ENCODE assay signal across 21 mouse cellular contexts in genomic region chr14:40952301-40952700, GRCm38 (mm10). TPM values are rescaled to one million over a fixed set of nuclear protein-coding genes. Genes with fewer than 3 reads are reported as not detected.
A peak's percentile ranks its signal among the peaks of the same experiment; 100 is the strongest.
DNase-seq lines count a peak whose midpoint lies in the region; ATAC-seq and TF ChIP-seq lines count a peak whose summit lies in the region.
"Had no signal": no experiment of that assay in that cellular context is flagged by ENCODE, and none has a peak within 500 bp of the region (broad histone marks: within the 10 kb centered on the region; RNA-seq: fewer than 3 reads in every experiment).

No protein-coding gene starts in this region.

- no peak for DNase-seq in left cerebral cortex, adult 2 months (ENCODE audit: extremely low spot score in 1 of 2, low spot score in 2 of 2)
- no peak for DNase-seq in left cerebral cortex, adult 8-10 months (ENCODE audit: low spot score in 2 of 2)
- no peak for DNase-seq in forebrain, embryonic 14.5 days (ENCODE audit: low spot score)
- peak; percentile 45 for DNase-seq in splenic B cell, adult 2 months (ENCODE audit: low read depth, low spot score)
- no peak for DNase-seq in frontal cortex, postnatal 10 days (ENCODE audit: low spot score in 2 of 2)
- DNase-seq in midbrain, embryonic 10.5 days (ENCODE audit: low spot score) = no peak
- DNase-seq: adrenal gland, postnatal 36 days; heart, postnatal 4 days; kidney, adult 18-20 months; kidney, postnatal 4 days; liver; lung, postnatal 4 days; thymus, adult 18-20 months; thymus, postnatal 36 days had no signal

- 87% methylated on average over 3 of the region's 3 CpGs for WGBS in forebrain, embryonic 14.5 days
- 86% methylated on average over 3 of the region's 3 CpGs for WGBS in midbrain, embryonic 10.5 days

- H3K4me2 ChIP-seq in forebrain, embryonic 14.5 days (ENCODE audit: low read length) = no peak overlapping the region
- H3K4me2 ChIP-seq: midbrain, embryonic 15.5 days had no signal

- H3K4me1 ChIP-seq in E14TG2a.4 (replicated peaks; ENCODE audit: low read depth, low read length) = peaks cover 98% of the 10 kb centered on the region
- peaks cover 56% of the 10 kb centered on the region for H3K4me1 ChIP-seq in forebrain, embryonic 14.5 days (ENCODE audit: control insufficient read depth, insufficient read depth, low read length)
- H3K4me1 ChIP-seq in midbrain, embryonic 10.5 days = peaks cover 91% of the 10 kb centered on the region

- no peaks in the 10 kb centered on the region for H3K27me3 ChIP-seq in E14TG2a.4 (ENCODE audit: insufficient read depth, low read length)
- no peaks in the 10 kb centered on the region for H3K27me3 ChIP-seq in forebrain, embryonic 14.5 days (replicated peaks; ENCODE audit: control insufficient read depth, insufficient read depth, low read length)
- H3K27me3 ChIP-seq in splenic B cell, adult 2 months (ENCODE audit: control insufficient read depth, insufficient read depth, low read length, poor library complexity, severe bottlenecking) = no peaks in the 10 kb centered on the region
- H3K27me3 ChIP-seq in midbrain, embryonic 10.5 days (ENCODE audit: low read depth, poor library complexity, severe bottlenecking) = no peaks in the 10 kb centered on the region
- H3K27me3 ChIP-seq: midbrain, embryonic 15.5 days; Patski had no signal

- peak overlapping the region; percentile 51 for H3K27ac ChIP-seq in left cerebral cortex, adult 2 months
- peak overlapping the region; percentile 35; the same call in 1 of the 2 replicates for H3K27ac ChIP-seq in forebrain, embryonic 14.5 days (ENCODE audit: low read depth, low read length)
- H3K27ac ChIP-seq in midbrain, embryonic 10.5 days (replicated peaks) = no peak overlapping the region; the same call in 1 of the 2 replicates
- H3K27ac ChIP-seq: heart, embryonic 10.5 days; midbrain, embryonic 15.5 days had no signal

- intact Hi-C loops in left cerebral cortex, adult 2 months (cut with DNase I) = no loop called here

- TF ChIP-seq CTCF in left cerebral cortex, adult 2 months (IDR thresholded peaks at IDR 0.05) = no peak
- TF ChIP-seq CTCF in E14TG2a.4 (conservative IDR thresholded peaks at IDR 0.05; ENCODE audit: low read length) = no peak

- ATAC-seq in forebrain, embryonic 14.5 days = no peak
- ATAC-seq: midbrain, embryonic 15.5 days; Patski had no signal

- no peak overlapping the region for H3K9ac ChIP-seq in forebrain, embryonic 14.5 days (ENCODE audit: low read length)
- H3K9ac ChIP-seq: midbrain, embryonic 15.5 days had no signal

- no peak overlapping the region for H3K4me3 ChIP-seq in left cerebral cortex, adult 2 months
- peak overlapping the region; percentile 37; the same call in 1 of the 2 replicates for H3K4me3 ChIP-seq in E14TG2a.4 (replicated peaks; ENCODE audit: low read length)
- no peak overlapping the region for H3K4me3 ChIP-seq in forebrain, embryonic 14.5 days (ENCODE audit: low read depth, low read length)
- H3K4me3 ChIP-seq in midbrain, embryonic 10.5 days = no peak overlapping the region
- H3K4me3 ChIP-seq: erythroblast, embryonic 14.5 days; heart, embryonic 10.5 days; limb, embryonic 10.5 days; midbrain, embryonic 15.5 days had no signal

- H3K36me3 ChIP-seq in E14TG2a.4 (ENCODE audit: insufficient read depth, low read length) = peaks cover 9% of the 10 kb centered on the region
- H3K36me3 ChIP-seq in forebrain, embryonic 14.5 days (ENCODE audit: control insufficient read depth, insufficient read depth, low read length) = 0 out of 2 replicates have a peak, but pooled peaks cover 3% of the 10 kb centered on the region
- H3K36me3 ChIP-seq in splenic B cell, adult 2 months (ENCODE audit: control insufficient read depth, insufficient read depth, low read length, poor library complexity, severe bottlenecking) = no peaks in the 10 kb centered on the region
- H3K36me3 ChIP-seq in midbrain, embryonic 10.5 days = peaks cover 27% of the 10 kb centered on the region
- H3K36me3 ChIP-seq: heart, embryonic 10.5 days; midbrain, embryonic 15.5 days had no signal

- H3K9me3 ChIP-seq in E14TG2a.4 (ENCODE audit: low read length) = no peaks in the 10 kb centered on the region
- no peaks in the 10 kb centered on the region for H3K9me3 ChIP-seq in forebrain, embryonic 14.5 days (replicated peaks; ENCODE audit: control insufficient read depth, low read length)
- no peaks in the 10 kb centered on the region for H3K9me3 ChIP-seq in midbrain, embryonic 10.5 days (replicated peaks)
- H3K9me3 ChIP-seq: heart, embryonic 10.5 days; limb, embryonic 10.5 days; midbrain, embryonic 15.5 days had no signal

RNA-seq across cellular contexts. Expression of gene Tspan14, which starts 14.3 kb away (rescaled TPM):
- total RNA-seq in left cerebral cortex, adult 2 months (2021) = 10 to 100 TPM; 50.2 to 52.1 TPM
- total RNA-seq in left cerebral cortex, adult 8-10 months (2022) = 10 to 100 TPM; 37.0 to 49.9 (median 44.1) TPM
- 101 and 105 TPM in 2 replicates for polyA plus RNA-seq in forebrain, embryonic 14.5 days (2014; fragmentation: Nextera tagmentation; extraction: Ambion mirVana)
- 90.6 and 101 TPM in 2 replicates for polyA plus RNA-seq in midbrain, embryonic 10.5 days (2016; fragmentation: Nextera tagmentation; extraction: Ambion mirVana)

RNA-seq across cellular contexts. Expression of gene Sh2d4b, which starts 59.2 kb away (rescaled TPM):
- 1 to 10 TPM; 5.8 to 6.7 TPM for total RNA-seq in left cerebral cortex, adult 2 months (2021)
- 1 to 10 TPM; 2.5 to 3.5 (median 3.0) TPM for total RNA-seq in left cerebral cortex, adult 8-10 months (2022)
- polyA plus RNA-seq in forebrain, embryonic 14.5 days (2014; fragmentation: Nextera tagmentation; extraction: Ambion mirVana) = 1.5 and 1.8 TPM in 2 replicates
- polyA plus RNA-seq in midbrain, embryonic 10.5 days (2016; fragmentation: Nextera tagmentation; extraction: Ambion mirVana) = 0.31 and 0.45 TPM in 2 replicates
- total RNA-seq: granulocyte monocyte progenitor cell, adult 5-6 weeks had no signal
